ENCODE assay signal across 8 mouse cellular contexts in genomic region chr11:33513376-33513991, GRCm38 (mm10). TPM values are rescaled to one million over a fixed set of nuclear protein-coding genes. Genes with fewer than 3 reads are reported as not detected.
DNase-seq lines count a peak whose midpoint lies in the region; ATAC-seq lines count a peak whose summit lies in the region.

Ranbp17 (minus strand) TSS chr11:33513746.

- DNase-seq in spleen, adult 12 weeks (ENCODE audit: low spot score): peak; percentile 48
- DNase-seq in spleen, adult 18-20 months: no peak
- DNase-seq in embryonic facial prominence, embryonic 10.5 days (ENCODE audit: low spot score): peak; percentile 86
- DNase-seq in kidney, postnatal 10 days: peak; percentile 77
- peak; percentile 55 for DNase-seq in liver, embryonic 13.5 days
- peak; percentile 80 for DNase-seq in testis, postnatal 10 days (ENCODE audit: low spot score)

- peak within 1 kb of the TSS; percentile 84 for H3K9ac ChIP-seq in heart, embryonic 12.5 days
- peak within 1 kb of the TSS; percentile 87 for H3K9ac ChIP-seq in liver, embryonic 13.5 days
- peak within 1 kb of the TSS; percentile 93 for H3K9ac ChIP-seq in neural tube, embryonic 12.5 days

- no peaks in the 10 kb centered on the region for H3K36me3 ChIP-seq in embryonic facial prominence, embryonic 10.5 days (replicated peaks)
- no peaks in the 10 kb centered on the region for H3K36me3 ChIP-seq in heart, embryonic 12.5 days
- no peaks in the 10 kb centered on the region for H3K36me3 ChIP-seq in liver, embryonic 13.5 days
- H3K36me3 ChIP-seq in neural tube, embryonic 12.5 days: no peaks in the 10 kb centered on the region

- H3K4me1 ChIP-seq in embryonic facial prominence, embryonic 10.5 days: no peaks in the 10 kb centered on the region
- 0 out of 2 replicates have a peak, but pooled peaks cover 2% of the 10 kb centered on the region for H3K4me1 ChIP-seq in heart, embryonic 12.5 days (replicated peaks)
- H3K4me1 ChIP-seq in liver, embryonic 13.5 days (replicated peaks): peaks cover 17% of the 10 kb centered on the region
- H3K4me1 ChIP-seq in neural tube, embryonic 12.5 days: no peaks in the 10 kb centered on the region

- 0 out of 2 replicates have a peak, but pooled peaks cover 4% of the 10 kb centered on the region for H3K9me3 ChIP-seq in embryonic facial prominence, embryonic 10.5 days
- no peaks in the 10 kb centered on the region; the same call in 1 of the 2 replicates for H3K9me3 ChIP-seq in heart, embryonic 12.5 days (replicated peaks)
- no peaks in the 10 kb centered on the region for H3K9me3 ChIP-seq in liver, embryonic 13.5 days (replicated peaks)
- no peaks in the 10 kb centered on the region for H3K9me3 ChIP-seq in neural tube, embryonic 12.5 days

- 1% methylated on average over 72 of the region's 72 CpGs for WGBS in embryonic facial prominence, embryonic 10.5 days
- 1% methylated on average over 54 of the region's 72 CpGs for WGBS in heart, embryonic 12.5 days
- WGBS in liver, embryonic 13.5 days (ENCODE audit: insufficient replicate concordance): 2% methylated on average over 67 of the region's 72 CpGs
- 1% methylated on average over 71 of the region's 72 CpGs for WGBS in neural tube, embryonic 12.5 days

- peak within 1 kb of the TSS; percentile 75 for H3K4me2 ChIP-seq in heart, embryonic 12.5 days
- peak within 1 kb of the TSS; percentile 94 for H3K4me2 ChIP-seq in liver, embryonic 13.5 days
- peak within 1 kb of the TSS; percentile 67 for H3K4me2 ChIP-seq in neural tube, embryonic 12.5 days (replicated peaks)

- ATAC-seq in heart, embryonic 12.5 days (ENCODE audit: insufficient number of reproducible peaks, low FRiP score): peak; percentile 87
- peak; percentile 81 for ATAC-seq in liver, embryonic 13.5 days (ENCODE audit: low read depth)
- ATAC-seq in neural tube, embryonic 12.5 days (ENCODE audit: low FRiP score, low read depth): peak; percentile 86

- peak within 1 kb of the TSS; percentile 94 for H3K27ac ChIP-seq in embryonic facial prominence, embryonic 10.5 days (replicated peaks)
- peak within 1 kb of the TSS; percentile 79 for H3K27ac ChIP-seq in heart, embryonic 12.5 days (ENCODE audit: poor library complexity, severe bottlenecking)
- H3K27ac ChIP-seq in liver, embryonic 13.5 days: peak within 1 kb of the TSS; percentile 47
- H3K27ac ChIP-seq in neural tube, embryonic 12.5 days: peak within 1 kb of the TSS; percentile 89

- no peaks in the 10 kb centered on the region for H3K27me3 ChIP-seq in embryonic facial prominence, embryonic 10.5 days (replicated peaks; ENCODE audit: low read depth, poor library complexity, severe bottlenecking)
- H3K27me3 ChIP-seq in heart, embryonic 12.5 days (replicated peaks): no peaks in the 10 kb centered on the region
- H3K27me3 ChIP-seq in liver, embryonic 13.5 days: no peaks in the 10 kb centered on the region
- H3K27me3 ChIP-seq in neural tube, embryonic 12.5 days (replicated peaks): no peaks in the 10 kb centered on the region

- H3K4me3 ChIP-seq in embryonic facial prominence, embryonic 10.5 days: peak within 1 kb of the TSS; percentile 91
- H3K4me3 ChIP-seq in heart, embryonic 12.5 days: peak within 1 kb of the TSS; percentile 66
- peak within 1 kb of the TSS; percentile 86 for H3K4me3 ChIP-seq in liver, embryonic 13.5 days (replicated peaks)
- peak within 1 kb of the TSS; percentile 91 for H3K4me3 ChIP-seq in neural tube, embryonic 12.5 days

RNA-seq across cellular contexts. Expression of gene Ranbp17, which starts in this region (rescaled TPM):
- polyA plus RNA-seq in embryonic facial prominence, embryonic 10.5 days (2016; fragmentation: Nextera tagmentation; extraction: Ambion mirVana): 9.1 and 12.4 TPM in 2 replicates
- polyA plus RNA-seq in heart, embryonic 12.5 days (2016; fragmentation: Nextera tagmentation; extraction: Ambion mirVana): 6.8 and 7.2 TPM in 2 replicates
- polyA plus RNA-seq in liver, embryonic 13.5 days (2015; fragmentation: Nextera tagmentation; extraction: Ambion mirVana): 3.3 and 4.3 TPM in 2 replicates
- 13.5 and 14.1 TPM in 2 replicates for polyA plus RNA-seq in neural tube, embryonic 12.5 days (2016; fragmentation: Nextera tagmentation; extraction: Ambion mirVana)

Comparison
In these comparisons a context has a peak if more than half of its experiments do, and no peak if none do; other contexts are left out.
1. DNase-seq: peak in spleen, adult 12 weeks (single experiment), embryonic facial prominence, embryonic 10.5 days (single experiment), kidney, postnatal 10 days (single experiment), liver, embryonic 13.5 days (single experiment) and testis, postnatal 10 days (single experiment); none in spleen, adult 18-20 months (0 of 2).
2. Peak in every context shown above with its lines, with median percentiles within 50 percentile points of each other: H3K27ac ChIP-seq, H3K4me3 ChIP-seq, ATAC-seq, H3K4me2 ChIP-seq and H3K9ac ChIP-seq.